Mouse (Mus musculus) intestine, embryonic 14.5 days (tissue): Measurements from ENCODE around the gene Ldlrad3. TPM values are rescaled to one million over a fixed set of nuclear protein-coding genes. Genes with fewer than 3 reads are reported as not detected.

ENCODE experiments used
- ATAC-seq: fragments of 200-750 bp; cut with Nextera tagmentation; replicated peaks from 2 replicates; pipeline ENCODE4 v1.8.0; 2017; ENCODE audit warnings: low read depth, moderate number of reproducible peaks, moderate TSS enrichment, moderate library complexity; ENCODE audit not compliant: low FRiP score, low TSS enrichment
- DNase-seq: peaks from one replicate; pipeline ENCODE4 v3.0.0-alpha.2; 2018; ENCODE audit warnings: low spot score
- H3K27ac ChIP-seq: fragments of 300-500 bp; sonication (generic); 2 replicates; pipeline ENCODE4 v1.5.1; 2014; ENCODE audit warnings: low read depth, mild to moderate bottlenecking, control low read depth
- H3K27me3 ChIP-seq: fragments of 300-500 bp; sonication (generic); replicated peaks from 2 replicates; pipeline ENCODE4 v1.6.1; 2014; ENCODE audit warnings: low read length, control low read depth; ENCODE audit not compliant: control insufficient read depth, insufficient read depth
- H3K36me3 ChIP-seq: fragments of 300-500 bp; sonication (generic); 2 replicates; pipeline ENCODE4 v1.6.1; 2014; ENCODE audit warnings: low read length, control low read depth; ENCODE audit not compliant: control insufficient read depth, insufficient read depth
- H3K4me1 ChIP-seq: fragments of 300-500 bp; sonication (generic); replicated peaks from 2 replicates; pipeline ENCODE4 v1.6.1; 2014; ENCODE audit warnings: low read length, control low read depth, mixed read lengths; ENCODE audit not compliant: control insufficient read depth, insufficient read depth
- H3K4me2 ChIP-seq: fragments of 300-500 bp; sonication (generic); 2 replicates; pipeline ENCODE4 v1.6.1; 2014; ENCODE audit warnings: low read length
- H3K4me3 ChIP-seq: fragments of 300-500 bp; sonication (generic); 2 replicates; pipeline ENCODE4 v1.5.1; 2014; ENCODE audit warnings: low read depth, low read length, control low read depth, mixed read lengths
- H3K9ac ChIP-seq: fragments of 300-500 bp; sonication (generic); 2 replicates; pipeline ENCODE4 v1.6.1; 2014; ENCODE audit warnings: mild to moderate bottlenecking, low read length
- H3K9me3 ChIP-seq: fragments of 300-500 bp; sonication (generic); 2 replicates; pipeline ENCODE4 v1.6.1; 2016; ENCODE audit warnings: low read length, control low read depth; ENCODE audit not compliant: control insufficient read depth
- WGBS: fragments of 180-500 bp; shearing (Covaris S2); extraction: QIAGEN DNeasy Blood & Tissue Kit; methylation state at CpG from one replicate; pipeline ENCODE4 v1.1.7; 2014; 5-methylcytosine and 5-hydroxymethylcytosine counted together
- polyA plus RNA-seq: library from polyadenylated mRNA; unstranded; fragments of >200 nt; fragmentation: Nextera tagmentation; extraction: Ambion mirVana; gene quantifications from 2 replicates; pipeline ENCODE4 v1.2.1, GENCODE M21; 2014

Ldlrad3 gene
- polyA plus RNA-seq, 1 experiment from 2014 or later, result 31.0 TPM

- peaks cover 9% of the 10 kb centered on the region for H3K4me1 ChIP-seq
- WGBS, result 86% methylated on average over 12 of the region's 12 CpGs
- H3K9ac ChIP-seq, result no peak overlapping the region
- H3K27ac ChIP-seq, result peak overlapping the region; percentile 59
- H3K9me3 ChIP-seq, result no peaks in the 10 kb centered on the region
- H3K4me2 ChIP-seq, result no peak overlapping the region
- no peak for DNase-seq
- no peaks in the 10 kb centered on the region for H3K36me3 ChIP-seq
- ATAC-seq, result no peak
- H3K4me3 ChIP-seq, result no peak overlapping the region
- H3K27me3 ChIP-seq, result no peaks in the 10 kb centered on the region
These were observed 128.4 kb downstream of the Ldlrad3 start for GRCm38 (mm10) chr2:102057746-102058145.

- Histone ChIP-seq H3K27ac (peak overlapping the region; percentile 59), H3K4me3 (no peak overlapping the region), H3K9me3 (no peaks in the 10 kb centered on the region), H3K27me3 (no peaks in the 10 kb centered on the region), H3K9ac (no peak overlapping the region), H3K4me1 (peaks cover 9% of the 10 kb centered on the region), H3K4me2 (no peak overlapping the region), H3K36me3 (no peaks in the 10 kb centered on the region)
- no peak for DNase-seq
- 30% methylated on average over 9 of the region's 9 CpGs for WGBS
- no peak for ATAC-seq
These were observed 129.0 kb downstream of the Ldlrad3 start for GRCm38 (mm10) chr2:102057029-102057685.

GRCm38 (mm10) chr2:102056144-102056543 is 130.0 kb downstream of the Ldlrad3 start:
- no peak overlapping the region for H3K4me2 ChIP-seq
- H3K4me1 ChIP-seq, result peaks cover 9% of the 10 kb centered on the region
- H3K9ac ChIP-seq, result no peak overlapping the region
- no peak overlapping the region for H3K4me3 ChIP-seq
- H3K36me3 ChIP-seq, result no peaks in the 10 kb centered on the region
- no peak overlapping the region for H3K27ac ChIP-seq
- no peaks in the 10 kb centered on the region for H3K9me3 ChIP-seq
- 86% methylated on average over 8 of the region's 8 CpGs for WGBS
- H3K27me3 ChIP-seq, result no peaks in the 10 kb centered on the region
- ATAC-seq (no peak), DNase-seq (no peak)

GRCm38 (mm10) chr2:102052951-102053660 is 133.1 kb downstream of the Ldlrad3 start:
- H3K4me2 ChIP-seq, result no peak overlapping the region
- no peak overlapping the region for H3K9ac ChIP-seq
- no peaks in the 10 kb centered on the region for H3K27me3 ChIP-seq
- no peak overlapping the region for H3K4me3 ChIP-seq
- peaks cover 15% of the 10 kb centered on the region for H3K4me1 ChIP-seq
- H3K9me3 ChIP-seq, result no peaks in the 10 kb centered on the region
- no peak for DNase-seq
- ATAC-seq, result no peak
- no peak overlapping the region for H3K27ac ChIP-seq
- WGBS, result 84% methylated on average over 10 of the region's 10 CpGs
- H3K36me3 ChIP-seq, result no peaks in the 10 kb centered on the region

- no peak for ATAC-seq
- H3K9ac ChIP-seq, result no peak overlapping the region
- no peaks in the 10 kb centered on the region for H3K9me3 ChIP-seq
- no peaks in the 10 kb centered on the region for H3K36me3 ChIP-seq
- H3K4me3 ChIP-seq, result no peak overlapping the region
- H3K27ac ChIP-seq, result no peak overlapping the region
- no peaks in the 10 kb centered on the region for H3K27me3 ChIP-seq
- H3K4me1 ChIP-seq, result peaks cover 12% of the 10 kb centered on the region
- no peak overlapping the region for H3K4me2 ChIP-seq
- DNase-seq, result no peak
- WGBS, result 83% methylated on average over 6 of the region's 6 CpGs
These were observed 133.8 kb downstream of the Ldlrad3 start for GRCm38 (mm10) chr2:102052353-102052752.

GRCm38 (mm10) chr2:102049866-102050550 is 136.2 kb downstream of the Ldlrad3 start:
- no peak overlapping the region; the same call in 1 of the 2 replicates for H3K4me2 ChIP-seq
- 40% methylated on average over 10 of the region's 10 CpGs for WGBS
- H3K4me1 ChIP-seq, result peaks cover 6% of the 10 kb centered on the region; the same call in 1 of the 2 replicates
- no peaks in the 10 kb centered on the region for H3K27me3 ChIP-seq
- no peak overlapping the region for H3K4me3 ChIP-seq
- H3K9ac ChIP-seq, result no peak overlapping the region
- DNase-seq (no peak), ATAC-seq (no peak)
- H3K36me3 ChIP-seq, result no peaks in the 10 kb centered on the region
- no peaks in the 10 kb centered on the region for H3K9me3 ChIP-seq
- no peak overlapping the region for H3K27ac ChIP-seq

- 90% methylated on average over 16 of the region's 16 CpGs for WGBS
These were observed 137.6 kb downstream of the Ldlrad3 start for GRCm38 (mm10) chr2:102048296-102049175.

GRCm38 (mm10) chr2:102046481-102046880 is 139.7 kb downstream of the Ldlrad3 start:
- Histone ChIP-seq H3K4me2 (no peak overlapping the region), H3K9me3 (no peaks in the 10 kb centered on the region), H3K4me1 (peaks cover 6% of the 10 kb centered on the region; the same call in 1 of the 2 replicates), H3K27me3 (no peaks in the 10 kb centered on the region), H3K4me3 (no peak overlapping the region), H3K9ac (no peak overlapping the region), H3K36me3 (no peaks in the 10 kb centered on the region), H3K27ac (no peak overlapping the region)
- WGBS, result 89% methylated on average over 7 of the region's 7 CpGs
- DNase-seq, result no peak
- no peak for ATAC-seq

More at GRCm38 (mm10) chr2:102048296-102049175, 137.6 kb downstream of the Ldlrad3 start:
- Histone ChIP-seq H3K9ac (no peak overlapping the region), H3K4me1 (peaks cover 6% of the 10 kb centered on the region; the same call in 1 of the 2 replicates), H3K9me3 (no peaks in the 10 kb centered on the region), H3K27me3 (no peaks in the 10 kb centered on the region), H3K4me2 (no peak overlapping the region), H3K4me3 (no peak overlapping the region), H3K36me3 (no peaks in the 10 kb centered on the region), H3K27ac (no peak overlapping the region)
- no peak for DNase-seq
- ATAC-seq, result no peak
